Mouse (Mus musculus) midbrain, embryonic 15.5 days (tissue): ENCODE data around the gene Taf12. TPM values are rescaled to one million over a fixed set of nuclear protein-coding genes. Genes with fewer than 3 reads are reported as not detected.

ENCODE experiments used
- ATAC-seq: fragments of 200-750 bp; cut with Nextera tagmentation; replicated peaks from 2 replicates; pipeline ENCODE4 v1.8.0; 2017; ENCODE audit warnings: moderate TSS enrichment
- H3K27ac ChIP-seq: fragments of 300-500 bp; sonication (generic); 2 replicates; pipeline ENCODE4 v1.5.1; 2015; ENCODE audit warnings: mild to moderate bottlenecking, inconsistent platforms
- H3K27me3 ChIP-seq: fragments of 300-500 bp; sonication (generic); replicated peaks from 2 replicates; pipeline ENCODE4 v1.6.1; 2015; ENCODE audit warnings: inconsistent platforms
- H3K36me3 ChIP-seq: fragments of 300-500 bp; sonication (generic); replicated peaks from 2 replicates; pipeline ENCODE4 v1.6.1; 2015; ENCODE audit warnings: inconsistent platforms
- H3K4me1 ChIP-seq: fragments of 300-500 bp; sonication (generic); 2 replicates; pipeline ENCODE4 v1.6.1; 2015; ENCODE audit warnings: inconsistent platforms
- H3K4me2 ChIP-seq: fragments of 300-500 bp; sonication (generic); 2 replicates; pipeline ENCODE4 v1.6.1; 2015; ENCODE audit warnings: inconsistent platforms, mild to moderate bottlenecking, moderate library complexity
- H3K4me3 ChIP-seq: fragments of 300-500 bp; sonication (generic); 2 replicates; pipeline ENCODE4 v1.5.1; 2015; ENCODE audit warnings: mild to moderate bottlenecking, inconsistent platforms
- H3K9ac ChIP-seq: fragments of 300-500 bp; sonication (generic); 2 replicates; pipeline ENCODE4 v1.6.1; 2015; ENCODE audit warnings: mild to moderate bottlenecking, inconsistent platforms
- H3K9me3 ChIP-seq: fragments of 300-500 bp; sonication (generic); 2 replicates; pipeline ENCODE4 v1.6.1; 2016; ENCODE audit warnings: inconsistent platforms
- WGBS: fragments of 180-500 bp; shearing (Covaris S2); methylation state at CpG from one replicate; pipeline ENCODE4 v1.1.7; 2015; ENCODE audit warnings: mixed read lengths; 5-methylcytosine and 5-hydroxymethylcytosine counted together
- polyA plus RNA-seq: library from polyadenylated mRNA; unstranded; fragments of >200 nt; fragmentation: Nextera tagmentation; extraction: Ambion mirVana; gene quantifications from 2 replicates; pipeline ENCODE4 v1.2.1, GENCODE M21; 2015

Taf12 gene
- polyA plus RNA-seq, 1 experiment from 2014 or later, result 45.2 TPM

- ATAC-seq, result no peak
- no peaks in the 10 kb centered on the region for H3K9me3 ChIP-seq
- no peak overlapping the region for H3K4me2 ChIP-seq
- peaks cover 8% of the 10 kb centered on the region for H3K36me3 ChIP-seq
- H3K27me3 ChIP-seq, result no peaks in the 10 kb centered on the region
- H3K4me3 ChIP-seq, result no peak overlapping the region
- no peak overlapping the region for H3K27ac ChIP-seq
- no peak overlapping the region for H3K9ac ChIP-seq
- H3K4me1 ChIP-seq, result peaks cover 20% of the 10 kb centered on the region
- WGBS, result 80% methylated on average over 6 of the region's 6 CpGs
Measured at GRCm38 (mm10) chr4:132306004-132306403, 31.8 kb downstream of the Taf12 start.

GRCm38 (mm10) chr4:132308437-132309139, 34.4 kb downstream of the Taf12 start:
- H3K9ac ChIP-seq, result peak overlapping the region; percentile 86
- WGBS, result 1% methylated on average over 41 of the region's 41 CpGs
- H3K4me3 ChIP-seq, result peak overlapping the region; percentile 66
- H3K4me1 ChIP-seq, result peaks cover 12% of the 10 kb centered on the region
- H3K4me2 ChIP-seq, result peak overlapping the region; percentile 70
- H3K9me3 ChIP-seq, result no peaks in the 10 kb centered on the region
- H3K27ac ChIP-seq, result peak overlapping the region; percentile 93
- peak; percentile 95 for ATAC-seq
- H3K27me3 ChIP-seq, result no peaks in the 10 kb centered on the region
- H3K36me3 ChIP-seq, result peaks cover 21% of the 10 kb centered on the region

- H3K9ac ChIP-seq, result peak overlapping the region; percentile 86
- peak overlapping the region; percentile 70 for H3K4me2 ChIP-seq
- peaks cover 21% of the 10 kb centered on the region for H3K36me3 ChIP-seq
- no peaks in the 10 kb centered on the region for H3K9me3 ChIP-seq
- no peak; the same call in 1 of the 2 replicates for ATAC-seq
- H3K4me1 ChIP-seq, result peaks cover 12% of the 10 kb centered on the region
- whole genome bisulfite sequencing, result under 1% methylated on average over 15 of the region's 15 CpGs
- no peaks in the 10 kb centered on the region for H3K27me3 ChIP-seq
- peak overlapping the region; percentile 93 for H3K27ac ChIP-seq
- peak overlapping the region; percentile 66 for H3K4me3 ChIP-seq
Measured at GRCm38 (mm10) chr4:132309140-132309848, 35.1 kb downstream of the Taf12 start.

- H3K36me3 ChIP-seq, result peaks cover 21% of the 10 kb centered on the region
- H3K9ac ChIP-seq, result peak overlapping the region; percentile 86
- peak overlapping the region; percentile 93 for H3K27ac ChIP-seq
- peaks cover 12% of the 10 kb centered on the region for H3K4me1 ChIP-seq
- 33% methylated on average over 10 of the region's 10 CpGs for WGBS
- H3K4me3 ChIP-seq, result peak overlapping the region; percentile 66
- ATAC-seq, result no peak
- H3K27me3 ChIP-seq, result no peaks in the 10 kb centered on the region
- H3K4me2 ChIP-seq, result peak overlapping the region; percentile 70
- H3K9me3 ChIP-seq, result no peaks in the 10 kb centered on the region
Measured at GRCm38 (mm10) chr4:132309849-132310472, 35.8 kb downstream of the Taf12 start.

DNA sequence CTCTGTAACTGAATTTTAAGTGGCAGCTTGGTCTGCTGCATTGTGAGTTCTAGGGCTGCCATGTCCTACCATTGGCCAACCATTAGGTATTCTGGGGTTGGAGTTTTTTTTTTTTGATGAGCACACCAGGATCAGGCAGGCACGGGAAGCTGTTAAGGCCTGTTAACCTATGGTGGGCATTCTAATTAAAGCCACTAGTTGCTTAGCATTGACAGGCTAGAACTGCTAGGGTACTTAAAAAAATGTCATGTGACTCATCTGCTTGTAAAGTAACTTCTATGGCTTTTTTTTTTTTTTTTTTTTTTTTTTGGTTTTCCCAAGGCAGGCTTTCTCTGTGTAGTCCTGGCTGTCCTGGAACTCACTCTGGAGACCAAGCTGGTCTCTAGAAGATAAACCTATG, 37.0 kb downstream of the Taf12 start:
- H3K9me3 ChIP-seq, result no peaks in the 10 kb centered on the region
- no peak overlapping the region for H3K4me2 ChIP-seq
- H3K4me1 ChIP-seq, result peaks cover 12% of the 10 kb centered on the region
- H3K27ac ChIP-seq, result no peak overlapping the region
- WGBS, result 45% methylated on average over 1 of the region's 1 CpGs
- H3K9ac ChIP-seq, result no peak overlapping the region
- no peak overlapping the region for H3K4me3 ChIP-seq
- no peak for ATAC-seq
- peaks cover 26% of the 10 kb centered on the region for H3K36me3 ChIP-seq
- no peaks in the 10 kb centered on the region for H3K27me3 ChIP-seq

GRCm38 (mm10) chr4:132311801-132312200, 37.6 kb downstream of the Taf12 start:
- no peak for ATAC-seq

DNA sequence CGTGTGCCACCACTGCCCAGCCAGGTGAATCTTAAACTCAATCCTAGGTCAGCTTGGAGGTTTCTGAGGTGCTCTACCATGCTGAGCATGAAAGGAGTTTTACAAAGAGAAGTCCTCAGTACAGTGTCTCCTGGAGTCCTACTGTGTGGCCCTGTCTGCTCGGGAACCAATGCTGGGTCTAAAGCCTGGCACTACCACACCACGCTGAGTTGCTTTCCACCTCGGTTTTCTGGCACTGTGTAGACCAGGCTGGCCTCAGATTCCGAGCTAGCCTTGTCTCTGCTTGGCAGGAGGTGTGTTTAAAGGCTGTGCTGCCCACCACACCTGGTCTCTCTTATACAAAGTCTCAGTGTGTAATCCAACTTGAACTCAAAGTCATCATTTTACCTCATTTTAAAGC, 38.5 kb downstream of the Taf12 start:
- no peaks in the 10 kb centered on the region for H3K27me3 ChIP-seq
- WGBS, result 91% methylated on average over 5 of the region's 5 CpGs
- H3K4me1 ChIP-seq, result peaks cover 12% of the 10 kb centered on the region
- ATAC-seq, result no peak
- no peak overlapping the region for H3K4me3 ChIP-seq
- no peak overlapping the region for H3K27ac ChIP-seq
- no peak overlapping the region for H3K9ac ChIP-seq
- no peaks in the 10 kb centered on the region for H3K9me3 ChIP-seq
- H3K4me2 ChIP-seq, result no peak overlapping the region
- H3K36me3 ChIP-seq, result peaks cover 32% of the 10 kb centered on the region

More at GRCm38 (mm10) chr4:132311801-132312200, 37.6 kb downstream of the Taf12 start:
- no peak overlapping the region for H3K4me2 ChIP-seq
- peaks cover 28% of the 10 kb centered on the region for H3K36me3 ChIP-seq
- no peak overlapping the region for H3K27ac ChIP-seq
- 57% methylated on average over 3 of the region's 3 CpGs for WGBS
- H3K9me3 ChIP-seq, result no peaks in the 10 kb centered on the region
- peaks cover 12% of the 10 kb centered on the region for H3K4me1 ChIP-seq
- no peak overlapping the region for H3K9ac ChIP-seq
- H3K4me3 ChIP-seq, result no peak overlapping the region
- H3K27me3 ChIP-seq, result no peaks in the 10 kb centered on the region

DNA sequence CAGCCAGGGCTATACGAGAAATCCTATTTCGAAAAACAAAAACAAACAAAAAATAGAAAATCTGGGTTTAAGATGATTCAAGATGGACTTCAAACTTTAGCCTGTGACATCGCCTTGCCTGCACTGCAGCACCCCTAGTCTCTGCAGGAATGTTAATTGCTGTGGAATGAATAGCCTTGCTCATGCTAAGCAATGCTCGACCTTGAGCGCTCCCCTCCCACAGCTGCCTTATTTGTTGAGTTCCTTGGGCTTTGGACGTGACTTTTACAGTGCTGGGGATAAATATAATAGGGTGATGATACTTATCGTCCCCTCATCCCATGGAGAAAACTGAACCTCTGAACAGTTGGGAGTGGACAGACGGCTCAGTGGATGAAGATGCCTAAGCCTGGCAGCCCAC, 41.5 kb downstream of the Taf12 start:
- Histone ChIP-seq H3K27ac (no peak overlapping the region), H3K4me1 (peaks cover under 1% of the 10 kb centered on the region), H3K9me3 (no peaks in the 10 kb centered on the region), H3K9ac (no peak overlapping the region), H3K27me3 (no peaks in the 10 kb centered on the region), H3K4me3 (no peak overlapping the region), H3K4me2 (no peak overlapping the region), H3K36me3 (peaks cover 40% of the 10 kb centered on the region)
- 89% methylated on average over 8 of the region's 8 CpGs for WGBS
- ATAC-seq, result no peak

DNA sequence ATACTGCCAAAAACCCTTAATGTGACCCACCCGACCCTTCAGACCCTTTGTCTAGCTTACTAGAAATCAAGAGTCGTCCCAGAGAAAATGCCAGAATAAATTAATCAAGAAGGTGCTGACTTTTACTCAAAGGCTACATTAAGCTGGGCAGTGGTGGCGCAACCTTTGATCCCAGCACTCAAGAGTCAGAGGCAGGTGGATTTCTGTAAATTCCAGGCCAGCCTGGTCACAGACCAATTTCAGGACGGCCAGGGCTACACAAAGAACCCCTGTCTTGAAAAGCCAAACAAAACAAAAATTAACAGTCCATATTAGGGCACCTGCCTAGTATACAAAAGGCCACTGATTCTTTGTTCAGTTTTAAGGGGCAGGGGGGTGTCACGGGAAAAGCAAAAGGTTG, 52.3 kb downstream of the Taf12 start:
- Histone ChIP-seq H3K9me3 (no peaks in the 10 kb centered on the region), H3K27ac (no peak overlapping the region), H3K27me3 (no peaks in the 10 kb centered on the region), H3K9ac (no peak overlapping the region), H3K4me1 (peaks cover 16% of the 10 kb centered on the region), H3K4me2 (no peak overlapping the region), H3K4me3 (no peak overlapping the region), H3K36me3 (peaks cover 17% of the 10 kb centered on the region)
- ATAC-seq, result no peak
- WGBS, result 90% methylated on average over 5 of the region's 5 CpGs

- H3K4me3 ChIP-seq, result peak overlapping the region; percentile 67
- H3K36me3 ChIP-seq, result peaks cover 19% of the 10 kb centered on the region
- H3K4me1 ChIP-seq, result peaks cover 16% of the 10 kb centered on the region
- peak overlapping the region; percentile 78; the same call in 1 of the 2 replicates for H3K27ac ChIP-seq
- WGBS, result 41% methylated on average over 14 of the region's 14 CpGs
- H3K27me3 ChIP-seq, result no peaks in the 10 kb centered on the region
- H3K9me3 ChIP-seq, result no peaks in the 10 kb centered on the region
- peak overlapping the region; percentile 77 for H3K9ac ChIP-seq
- ATAC-seq, result 0 out of 2 replicates have a peak, but pooled peaks have one; percentile 33
- peak overlapping the region; percentile 64 for H3K4me2 ChIP-seq
Measured at GRCm38 (mm10) chr4:132328391-132328982, 54.3 kb downstream of the Taf12 start.

DNA sequence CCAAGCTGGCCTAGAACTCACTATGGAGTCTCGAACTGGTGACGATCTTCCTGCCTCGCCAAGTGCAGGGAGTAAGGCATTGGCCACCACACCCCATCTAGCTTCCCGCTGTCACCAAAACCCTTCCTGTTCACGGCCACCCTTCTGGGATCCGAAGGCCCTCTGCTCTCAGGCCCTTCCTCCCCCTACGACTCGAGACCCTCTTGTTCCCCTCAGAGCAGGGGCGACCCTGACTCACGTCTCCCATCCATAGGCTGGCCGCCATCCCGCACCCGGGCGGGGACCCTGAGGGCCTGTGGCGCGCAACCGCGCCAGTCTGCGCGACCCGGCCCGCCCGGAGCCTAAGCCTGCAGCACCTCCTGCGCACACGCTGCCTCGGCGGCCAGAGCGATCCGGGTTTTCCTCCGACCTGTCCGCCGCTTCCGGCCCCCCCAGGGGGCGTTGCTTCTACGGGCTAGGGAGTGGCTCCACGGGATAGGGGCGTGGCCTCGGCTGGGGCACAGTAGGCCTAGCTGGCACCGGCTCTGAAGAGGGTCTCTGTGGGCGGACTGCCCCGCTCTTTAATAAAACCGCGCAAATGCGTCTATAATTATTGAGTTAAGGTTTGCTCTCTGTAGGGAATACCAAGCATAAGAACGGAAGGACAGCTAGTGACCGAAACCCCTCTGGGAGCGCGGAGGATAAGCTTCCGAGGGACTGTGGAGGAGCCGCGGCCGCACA, 55.1 kb downstream of the Taf12 start, which contains the start of gene Trnau1ap:
Gene Trnau1ap (minus strand): TSS at position 424 of the 720 bp plus-strand sequence.
- H3K4me2 ChIP-seq, result peak within 1 kb of the TSS; percentile 64
- peak within 1 kb of the TSS; percentile 77 for H3K9ac ChIP-seq
- no peaks in the 10 kb centered on the region for H3K9me3 ChIP-seq
- H3K27me3 ChIP-seq, result no peaks in the 10 kb centered on the region
- H3K4me3 ChIP-seq, result peak within 1 kb of the TSS; percentile 67
- H3K27ac ChIP-seq, result peak within 1 kb of the TSS; percentile 78
- peaks cover 18% of the 10 kb centered on the region for H3K36me3 ChIP-seq
- peak; percentile 94 for ATAC-seq
- under 1% methylated on average over 52 of the region's 52 CpGs for WGBS
- peaks cover 16% of the 10 kb centered on the region for H3K4me1 ChIP-seq
